Mouse (Mus musculus) hindbrain, embryonic 11.5 days (tissue): ENCODE results near the gene Abi1. TPM values are rescaled to one million over a fixed set of nuclear protein-coding genes. Genes with fewer than 3 reads are reported as not detected.

ENCODE experiments used
- ATAC-seq: fragments of 200-750 bp; cut with Nextera tagmentation; 2 replicates; pipeline ENCODE4 v1.8.0; 2017; ENCODE audit warnings: mild to moderate bottlenecking, moderate TSS enrichment, moderate library complexity; ENCODE audit not compliant: low FRiP score
- DNase-seq: peaks from one replicate; pipeline ENCODE4 v3.0.0-alpha.2; 2015; ENCODE audit warnings: low spot score
- H3K27ac ChIP-seq: fragments of 300-500 bp; sonication (generic); 2 replicates; pipeline ENCODE4 v1.5.1; 2014; ENCODE audit warnings: mild to moderate bottlenecking, low read depth, low read length
- H3K27me3 ChIP-seq: fragments of 300-500 bp; sonication (generic); 2 replicates; pipeline ENCODE4 v1.6.1; 2014; ENCODE audit warnings: mild to moderate bottlenecking, low read length, moderate library complexity, mixed read lengths; ENCODE audit not compliant: control insufficient read depth, insufficient read depth
- H3K36me3 ChIP-seq: fragments of 300-500 bp; sonication (generic); 2 replicates; pipeline ENCODE4 v1.6.1; 2014; ENCODE audit warnings: mild to moderate bottlenecking, low read length, moderate library complexity, mixed read lengths; ENCODE audit not compliant: control insufficient read depth, insufficient read depth
- H3K4me1 ChIP-seq: fragments of 300-500 bp; sonication (generic); replicated peaks from 2 replicates; pipeline ENCODE4 v1.6.1; 2014; ENCODE audit warnings: low read length, mixed read lengths; ENCODE audit not compliant: control insufficient read depth, insufficient read depth
- H3K4me2 ChIP-seq: fragments of 300-500 bp; sonication (generic); replicated peaks from 2 replicates; pipeline ENCODE4 v1.6.1; 2014; ENCODE audit warnings: mild to moderate bottlenecking, low read depth, low read length
- H3K4me3 ChIP-seq: fragments of 300-500 bp; sonication (generic); 2 replicates; pipeline ENCODE4 v1.5.1; 2014; ENCODE audit warnings: low read depth, low read length
- H3K9ac ChIP-seq: fragments of 300-500 bp; sonication (generic); 2 replicates; pipeline ENCODE4 v1.6.1; 2014; ENCODE audit warnings: low read depth, low read length
- H3K9me3 ChIP-seq: fragments of 300-500 bp; sonication (generic); 2 replicates; pipeline ENCODE4 v1.6.1; 2016; ENCODE audit warnings: low read length; ENCODE audit not compliant: control insufficient read depth
- WGBS: fragments of 180-500 bp; shearing (Covaris S2); extraction: QIAGEN DNeasy Blood & Tissue Kit; methylation state at CpG from one replicate; pipeline ENCODE4 v1.1.7; 2014; 5-methylcytosine and 5-hydroxymethylcytosine counted together
- polyA plus RNA-seq: library from polyadenylated mRNA; unstranded; fragments of >200 nt; fragmentation: Nextera tagmentation; extraction: Ambion mirVana; gene quantifications from 2 replicates; pipeline ENCODE4 v1.2.1, GENCODE M21; 2014

Abi1 gene
- polyA plus RNA-seq, 1 experiment from 2014 or later, result 48.4 TPM

GRCm38 (mm10) chr2:22918651-22919050 lies 121.4 kb downstream of the Abi1 start:
- Histone ChIP-seq H3K27me3 (no peaks in the 10 kb centered on the region), H3K4me1 (no peaks in the 10 kb centered on the region), H3K4me3 (no peak overlapping the region), H3K4me2 (no peak overlapping the region), H3K27ac (no peak overlapping the region), H3K36me3 (no peaks in the 10 kb centered on the region), H3K9ac (no peak overlapping the region), H3K9me3 (no peaks in the 10 kb centered on the region)
- ATAC-seq (no peak), DNase-seq (no peak)
- WGBS, result 88% methylated on average over 2 of the region's 2 CpGs

DNA sequence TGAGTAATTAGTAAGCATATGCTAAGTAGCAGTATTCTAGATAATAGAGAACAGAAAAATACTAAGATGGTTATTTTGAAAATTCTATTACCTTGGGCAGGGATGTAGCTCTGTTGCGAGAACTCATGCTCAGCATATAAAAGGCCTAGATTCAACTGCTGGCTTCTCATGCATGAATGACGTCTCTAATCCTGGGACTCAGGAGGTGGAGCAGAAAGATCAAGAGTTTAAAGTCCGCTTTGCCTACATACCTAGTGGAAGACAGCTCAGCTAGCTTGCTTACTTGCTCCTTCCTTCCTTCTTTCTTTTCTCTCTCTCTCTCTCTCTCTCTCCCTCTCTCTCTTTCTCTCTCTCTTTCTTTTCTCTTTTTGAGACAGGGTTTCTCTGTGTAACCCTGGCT lies 125.6 kb downstream of the Abi1 start:
- no peaks in the 10 kb centered on the region for H3K36me3 ChIP-seq

DNA sequence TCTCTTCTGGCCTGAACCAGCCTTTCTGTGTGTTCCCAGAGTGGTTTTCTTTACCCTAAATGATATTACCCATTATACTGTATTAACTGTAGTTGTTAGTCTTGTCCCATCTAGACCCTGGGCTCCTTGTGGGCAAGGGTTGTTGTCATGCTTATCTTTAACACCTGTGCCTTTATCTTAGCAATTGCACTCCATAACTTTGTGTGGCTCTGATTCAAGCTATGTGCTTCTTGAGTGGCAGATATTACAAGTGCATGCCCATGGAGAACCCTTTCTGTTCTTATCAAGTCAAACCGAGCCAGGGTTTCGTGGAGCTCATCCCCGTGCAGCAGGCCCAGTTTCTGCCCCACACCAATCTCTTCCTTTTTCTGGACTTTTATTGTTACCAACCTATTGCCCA lies 136.1 kb downstream of the Abi1 start:
- Histone ChIP-seq H3K36me3 (0 out of 2 replicates have a peak, but pooled peaks cover 3% of the 10 kb centered on the region), H3K4me1 (no peaks in the 10 kb centered on the region), H3K27me3 (no peaks in the 10 kb centered on the region), H3K4me2 (no peak overlapping the region), H3K9me3 (no peaks in the 10 kb centered on the region), H3K9ac (no peak overlapping the region), H3K4me3 (no peak overlapping the region), H3K27ac (no peak overlapping the region)
- ATAC-seq (no peak), DNase-seq (no peak)
- 95% methylated on average over 3 of the region's 3 CpGs for WGBS

More for the DNA sequence above, 125.6 kb downstream of the Abi1 start:
- Histone ChIP-seq H3K4me1 (no peaks in the 10 kb centered on the region), H3K9me3 (no peaks in the 10 kb centered on the region), H3K4me3 (no peak overlapping the region), H3K27ac (no peak overlapping the region), H3K27me3 (no peaks in the 10 kb centered on the region), H3K4me2 (no peak overlapping the region), H3K9ac (no peak overlapping the region)
- no peak for DNase-seq
- WGBS, result 86% methylated on average over 3 of the region's 3 CpGs
- no peak for ATAC-seq

- peak within 1 kb of the TSS; percentile 76 for H3K4me3 ChIP-seq
- WGBS, result under 1% methylated on average over 80 of the region's 81 CpGs
- no peaks in the 10 kb centered on the region for H3K9me3 ChIP-seq
- no peaks in the 10 kb centered on the region for H3K36me3 ChIP-seq
- no peaks in the 10 kb centered on the region for H3K27me3 ChIP-seq
- no peaks in the 10 kb centered on the region for H3K4me1 ChIP-seq
- H3K9ac ChIP-seq, result peak within 1 kb of the TSS; percentile 77
- DNase-seq (peak; percentile 90), ATAC-seq (peak; percentile 98)
- H3K4me2 ChIP-seq, result peak within 1 kb of the TSS; percentile 72
- H3K27ac ChIP-seq, result peak within 1 kb of the TSS; percentile 73
These were observed 144.5 kb downstream of the Abi1 start, which contains the start of gene Pdss1 for GRCm38 (mm10) chr2:22895282-22896273. TSS of gene Pdss1 (plus strand) at chr2:22895522.

- peak overlapping the region; percentile 73 for H3K27ac ChIP-seq
- WGBS, result 24% methylated on average over 9 of the region's 9 CpGs
- H3K4me3 ChIP-seq, result peak overlapping the region; percentile 76
- DNase-seq (no peak), ATAC-seq (peak; percentile 39)
- H3K27me3 ChIP-seq, result no peaks in the 10 kb centered on the region
- H3K4me2 ChIP-seq, result peak overlapping the region; percentile 72
- no peaks in the 10 kb centered on the region for H3K36me3 ChIP-seq
- H3K9ac ChIP-seq, result peak overlapping the region; percentile 77
- H3K4me1 ChIP-seq, result no peaks in the 10 kb centered on the region
- no peaks in the 10 kb centered on the region for H3K9me3 ChIP-seq
These were observed 145.1 kb downstream of the Abi1 start for GRCm38 (mm10) chr2:22894932-22895281.

Other genes starting within 250 kb of the Abi1 start
- gene Pdss1, start 144.7 kb downstream of the Abi1 start, polyA plus RNA-seq, result 25.5 and 26.9 TPM in 2 replicates
- 43.3 and 53.2 TPM in 2 replicates for gene Acbd5, start 27.9 kb upstream of the Abi1 start, polyA plus RNA-seq
- 11.9 and 13.4 TPM in 2 replicates for gene Mastl, start 115.8 kb upstream of the Abi1 start, polyA plus RNA-seq
- gene Yme1l1, start 116.1 kb upstream of the Abi1 start, polyA plus RNA-seq, result 90.7 and 95.9 TPM in 2 replicates
- not detected in 2 replicates for gene 4931423N10Rik, start 167.2 kb upstream of the Abi1 start, polyA plus RNA-seq